Mouse (Mus musculus): ENCODE measurements around the gene Sec16a.

DNA sequence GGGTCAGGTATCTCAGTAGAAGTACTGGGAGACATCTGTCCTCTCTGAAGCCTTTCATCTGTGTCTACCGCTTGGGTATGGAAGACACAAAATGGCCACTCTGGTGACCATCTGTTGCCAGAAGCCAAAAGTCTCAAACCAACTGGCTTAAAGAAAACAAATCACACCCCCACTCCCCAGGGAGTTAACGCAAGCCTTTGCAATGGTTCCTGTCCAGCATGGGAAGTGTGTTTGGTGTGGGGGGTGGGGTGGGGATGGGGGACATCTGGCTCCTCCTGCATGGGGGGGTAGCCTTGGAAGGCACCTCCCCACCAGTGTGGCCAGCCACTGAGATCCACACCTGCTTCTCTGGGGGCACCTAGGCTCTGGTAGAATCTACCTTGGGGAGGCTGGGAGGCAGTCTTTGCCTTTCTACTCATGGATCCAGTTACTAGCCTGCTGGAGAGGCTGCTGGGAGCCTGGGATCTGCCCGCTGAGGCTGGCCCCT is 41.9 kb upstream of the Sec16a start:
- no peak for TF ChIP-seq CTCF (IDR thresholded peaks at IDR 0.05; ENCODE audit: extremely low read depth, insufficient read depth, low read length)
- TF ChIP-seq POLR2A (IDR thresholded peaks at IDR 0.05; ENCODE audit: extremely low read depth, insufficient read depth, low read length): no peak
